ENCODE assay signal across 9 mouse cellular contexts in the genomic region with DNA sequence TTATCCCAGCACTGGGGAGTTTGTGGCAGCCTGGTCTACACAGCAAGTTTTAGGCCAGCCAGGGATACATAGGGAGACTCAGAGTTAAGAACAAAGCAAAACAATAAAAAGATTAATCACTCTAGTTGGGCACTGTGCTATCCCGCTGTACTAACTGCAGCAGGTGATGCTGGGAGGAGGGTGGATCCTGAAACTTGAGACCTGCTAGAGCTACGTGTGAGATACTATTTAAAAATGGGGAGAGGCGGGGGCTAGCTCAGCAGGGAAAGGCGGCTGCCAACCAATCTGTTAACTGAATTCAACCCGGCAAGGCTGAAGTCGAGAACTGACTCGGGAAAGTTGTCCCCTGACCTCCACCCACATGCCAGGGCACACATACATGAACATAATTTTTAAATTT. TPM values are rescaled to one million over a fixed set of nuclear protein-coding genes. Genes with fewer than 3 reads are reported as not detected.
DNase-seq lines count a peak whose midpoint lies in the region; ATAC-seq and TF ChIP-seq lines count a peak whose summit lies in the region.
"Had no signal": no experiment of that assay in that cellular context is flagged by ENCODE, and none has a peak within 500 bp of the region (broad histone marks: within the 10 kb centered on the region; RNA-seq: fewer than 3 reads in every experiment).

No protein-coding gene starts in this region.

- peaks cover 14% of the 10 kb centered on the region; the same call in 1 of the 2 replicates for H3K4me1 ChIP-seq in liver, adult 2 months (ENCODE audit: control insufficient read depth, insufficient read depth, low read length)
- no peaks in the 10 kb centered on the region; the same call in 1 of the 2 replicates for H3K4me1 ChIP-seq in intestine, embryonic 14.5 days (replicated peaks; ENCODE audit: control insufficient read depth, insufficient read depth, low read length)
- H3K4me1 ChIP-seq in small intestine, adult 2 months (ENCODE audit: control insufficient read depth, insufficient read depth, insufficient read length, low read length) = peaks cover 13% of the 10 kb centered on the region
- H3K4me1 ChIP-seq in midbrain, embryonic 15.5 days = no peaks in the 10 kb centered on the region
- no peaks in the 10 kb centered on the region for H3K4me1 ChIP-seq in forebrain, embryonic 15.5 days

- no peaks in the 10 kb centered on the region for H3K36me3 ChIP-seq in liver, adult 2 months (ENCODE audit: control insufficient read depth, insufficient read depth, low read length)
- no peaks in the 10 kb centered on the region for H3K36me3 ChIP-seq in intestine, embryonic 14.5 days (ENCODE audit: control insufficient read depth, insufficient read depth, low read length)
- no peaks in the 10 kb centered on the region for H3K36me3 ChIP-seq in small intestine, adult 2 months (ENCODE audit: control insufficient read depth, insufficient read depth, low read length)
- H3K36me3 ChIP-seq in midbrain, embryonic 15.5 days (replicated peaks) = no peaks in the 10 kb centered on the region
- no peaks in the 10 kb centered on the region for H3K36me3 ChIP-seq in forebrain, embryonic 15.5 days

- H3K27ac ChIP-seq in liver, adult 2 months (replicated peaks; ENCODE audit: insufficient read depth, low read depth, low read length) = peak overlapping the region; percentile 75
- peak overlapping the region; percentile 51 for H3K27ac ChIP-seq in intestine, embryonic 14.5 days (ENCODE audit: low read depth)
- peak overlapping the region; percentile 50 for H3K27ac ChIP-seq in small intestine, adult 2 months (ENCODE audit: insufficient read depth, low read depth, low read length)
- no peak overlapping the region for H3K27ac ChIP-seq in midbrain, embryonic 15.5 days
- H3K27ac ChIP-seq in forebrain, embryonic 15.5 days (replicated peaks) = no peak overlapping the region

- no peak for DNase-seq in liver, adult 2 months (ENCODE audit: extremely low read depth, low read depth, low spot score)
- no peak for DNase-seq in liver
- peak; percentile 35 for DNase-seq in embryo, embryonic 9.5 days (ENCODE audit: extremely low spot score)
- DNase-seq in intestine, embryonic 14.5 days (ENCODE audit: low spot score) = no peak
- DNase-seq: midbrain, embryonic 14.5 days had no signal

- peak overlapping the region; percentile 33 for H3K4me2 ChIP-seq in intestine, embryonic 14.5 days (ENCODE audit: low read length)
- H3K4me2 ChIP-seq in midbrain, embryonic 15.5 days = no peak overlapping the region
- no peak overlapping the region for H3K4me2 ChIP-seq in forebrain, embryonic 15.5 days (replicated peaks)

- no peak overlapping the region for H3K9ac ChIP-seq in liver, adult 2 months (ENCODE audit: low read depth, low read length)
- no peak overlapping the region for H3K9ac ChIP-seq in intestine, embryonic 14.5 days (ENCODE audit: low read length)
- no peak overlapping the region for H3K9ac ChIP-seq in midbrain, embryonic 15.5 days
- no peak overlapping the region for H3K9ac ChIP-seq in forebrain, embryonic 15.5 days (replicated peaks)

- peaks cover 14% of the 10 kb centered on the region for H3K79me2 ChIP-seq in liver, adult 2 months (ENCODE audit: control insufficient read depth, insufficient read depth, low read length)

- H3K9me3 ChIP-seq in intestine, embryonic 14.5 days (ENCODE audit: control insufficient read depth, low read length) = no peaks in the 10 kb centered on the region
- H3K9me3 ChIP-seq in midbrain, embryonic 15.5 days = no peaks in the 10 kb centered on the region
- H3K9me3 ChIP-seq in forebrain, embryonic 15.5 days = no peaks in the 10 kb centered on the region

- no peaks in the 10 kb centered on the region for H3K27me3 ChIP-seq in liver, adult 2 months (ENCODE audit: control insufficient read depth, insufficient read depth, low read length)
- H3K27me3 ChIP-seq in intestine, embryonic 14.5 days (replicated peaks; ENCODE audit: control insufficient read depth, insufficient read depth, low read length) = no peaks in the 10 kb centered on the region
- H3K27me3 ChIP-seq in small intestine, adult 2 months (ENCODE audit: control insufficient read depth, insufficient read depth, low read length) = no peaks in the 10 kb centered on the region
- H3K27me3 ChIP-seq in midbrain, embryonic 15.5 days (replicated peaks) = no peaks in the 10 kb centered on the region
- no peaks in the 10 kb centered on the region for H3K27me3 ChIP-seq in forebrain, embryonic 15.5 days

- H3K4me3 ChIP-seq in liver, adult 2 months (ENCODE audit: insufficient read depth, low read depth, low read length) = no peak overlapping the region; the same call in 1 of the 2 replicates
- no peak overlapping the region for H3K4me3 ChIP-seq in intestine, embryonic 14.5 days (ENCODE audit: low read depth, low read length)
- no peak overlapping the region for H3K4me3 ChIP-seq in small intestine, adult 2 months (ENCODE audit: low read depth, low read length)
- no peak overlapping the region for H3K4me3 ChIP-seq in midbrain, embryonic 15.5 days
- H3K4me3 ChIP-seq in forebrain, embryonic 15.5 days = no peak overlapping the region

- TF ChIP-seq CTCF in liver, adult 2 months (IDR thresholded peaks at IDR 0.05; ENCODE audit: low read depth, low read length) = no peak
- no peak for TF ChIP-seq CTCF in small intestine, adult 2 months (IDR thresholded peaks at IDR 0.05; ENCODE audit: extremely low read depth, insufficient read length, insufficient replicate concordance, low read depth, low read length)

- no peak for TF ChIP-seq POLR2A in liver, adult 2 months (IDR thresholded peaks at IDR 0.05; ENCODE audit: extremely low read depth, insufficient read depth, low read length)
- no peak for TF ChIP-seq POLR2A in small intestine, adult 2 months (IDR thresholded peaks at IDR 0.05; ENCODE audit: low read depth, low read length)

- WGBS in liver, adult 2 months = 14% methylated on average over 7 of the region's 7 CpGs
- WGBS in intestine, embryonic 14.5 days = 15% methylated on average over 7 of the region's 7 CpGs
- 20% methylated on average over 7 of the region's 7 CpGs for WGBS in small intestine, adult 2 months
- WGBS in midbrain, embryonic 15.5 days = 19% methylated on average over 7 of the region's 7 CpGs
- 9% methylated on average over 7 of the region's 7 CpGs for whole genome bisulfite sequencing in forebrain, embryonic 15.5 days

- 0 out of 2 replicates have a peak, but pooled peaks have one; percentile 37 for ATAC-seq in intestine, embryonic 14.5 days (replicated peaks; ENCODE audit: low FRiP score, low TSS enrichment, low read depth)
- ATAC-seq in midbrain, embryonic 15.5 days (replicated peaks) = no peak
- ATAC-seq in forebrain, embryonic 15.5 days (replicated peaks) = no peak
- ATAC-seq in cerebellum, adult (ENCODE audit: insufficient number of reproducible peaks, low FRiP score, low TSS enrichment) = no peak

RNA-seq across cellular contexts. Expression of a gene that starts 45.9 kb away (rescaled TPM):
- total RNA-seq in liver, adult 2 months (2014; rRNA removed) = 23.3 and 24.7 TPM in 2 replicates
- 15.5 and 15.6 TPM in 2 replicates for polyA plus RNA-seq in liver, adult 2 months (2012; rRNA removed)
- polyA plus RNA-seq in intestine, embryonic 14.5 days (2014; fragmentation: Nextera tagmentation; extraction: Ambion mirVana) = 37.5 and 37.7 TPM in 2 replicates
- polyA plus RNA-seq in small intestine, adult 2 months (2012; rRNA removed) = 19.4 and 53.4 TPM in 2 replicates
- 8.1 and 8.8 TPM in 2 replicates for polyA plus RNA-seq in midbrain, embryonic 15.5 days (2015; fragmentation: Nextera tagmentation; extraction: Ambion mirVana)
- 8.1 and 8.7 TPM in 2 replicates for polyA plus RNA-seq in forebrain, embryonic 15.5 days (2015; fragmentation: Nextera tagmentation; extraction: Ambion mirVana)

Comparison
In these comparisons a context has a peak if more than half of its experiments do, and no peak if none do; other contexts are left out.
1. H3K27ac ChIP-seq: peak in liver, adult 2 months (single experiment), intestine, embryonic 14.5 days (single experiment) and small intestine, adult 2 months (single experiment); none in midbrain, embryonic 15.5 days (single experiment) and forebrain, embryonic 15.5 days (single experiment).